Mouse (Mus musculus): ENCODE data around the gene Pnpla6.
"Not testable (repeated sequence)": the region's sequence is repeated elsewhere in the genome, so short reads cannot be mapped to it uniquely, and the experiment has no call there.

- not testable (repeated sequence) for TF ChIP-seq CTCF (IDR thresholded peaks at IDR 0.05; ENCODE audit: control insufficient read depth, insufficient read depth, insufficient read length); MYOG (IDR thresholded peaks at IDR 0.05; ENCODE audit: control insufficient read depth, extremely low read depth, insufficient read length); MYOD1 (IDR thresholded peaks at IDR 0.05; ENCODE audit: control insufficient read depth, insufficient read length, low read depth); MAX (IDR thresholded peaks at IDR 0.05)
Observed at GRCm38 (mm10) chr8:3581961-3582360, 66.8 kb downstream of the Pnpla6 start.

Data from C2C12 (cell line).